Mouse (Mus musculus) T-helper 17 cell (primary cell): ENCODE data around the gene Ccr3.
"Not testable (repeated sequence)": the region's sequence is repeated elsewhere in the genome, so short reads cannot be mapped to it uniquely, and the experiment has no call there.

Source experiments
- in situ Hi-C, 2 experiments: fragments of 300-600 bp; cut with MboI, MseI; formaldehyde crosslinking; loops; 1 replicate in 1 of 2; 2 replicates in 1 of 2; pipeline ENCODE4 v1.15.1; 2025; ENCODE audit warnings: high pct_unique_total_duplicates in 2 of 2

Ccr3 gene

GRCm38 (mm10) chr9:124040932-124041331 lies 19.2 kb downstream of the Ccr3 start:
- in situ Hi-C loops: no loop called here

GRCm38 (mm10) chr9:124053532-124053931 lies 31.8 kb downstream of the Ccr3 start:
- in situ Hi-C loops: loop anchor here in 1 of 2 experiments (5.0 kb wide), 2 partner anchors 49 to 204 kb away; partner anchors contain the start of gene Ccr2

DNA sequence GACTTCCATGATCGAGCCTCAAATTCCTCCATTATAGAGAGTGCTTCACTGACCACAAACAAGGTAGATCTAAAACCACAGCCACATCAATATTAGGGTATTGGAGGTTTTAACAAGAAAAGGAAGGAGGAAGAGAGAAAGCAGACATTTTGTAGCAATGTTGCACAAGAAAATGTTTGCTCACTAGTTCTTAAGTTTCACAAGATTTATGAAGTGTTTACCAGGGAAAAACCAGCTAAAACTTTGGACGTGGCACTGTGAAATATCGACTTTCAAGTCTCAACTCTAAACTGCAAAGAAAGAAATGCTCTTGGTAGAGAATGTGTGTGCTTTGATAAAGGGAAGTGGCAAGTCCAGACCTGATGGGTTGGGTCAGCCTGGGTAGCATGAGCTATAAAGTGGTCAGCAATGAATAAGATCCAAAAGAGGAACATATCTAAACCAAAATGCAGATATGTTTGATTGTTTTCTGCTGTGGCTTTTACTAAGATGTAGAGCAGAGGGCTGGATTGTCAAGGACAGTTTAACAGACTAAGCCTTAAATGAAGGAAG lies 34.5 kb downstream of the Ccr3 start:
- in situ Hi-C loops: no loop called here

DNA sequence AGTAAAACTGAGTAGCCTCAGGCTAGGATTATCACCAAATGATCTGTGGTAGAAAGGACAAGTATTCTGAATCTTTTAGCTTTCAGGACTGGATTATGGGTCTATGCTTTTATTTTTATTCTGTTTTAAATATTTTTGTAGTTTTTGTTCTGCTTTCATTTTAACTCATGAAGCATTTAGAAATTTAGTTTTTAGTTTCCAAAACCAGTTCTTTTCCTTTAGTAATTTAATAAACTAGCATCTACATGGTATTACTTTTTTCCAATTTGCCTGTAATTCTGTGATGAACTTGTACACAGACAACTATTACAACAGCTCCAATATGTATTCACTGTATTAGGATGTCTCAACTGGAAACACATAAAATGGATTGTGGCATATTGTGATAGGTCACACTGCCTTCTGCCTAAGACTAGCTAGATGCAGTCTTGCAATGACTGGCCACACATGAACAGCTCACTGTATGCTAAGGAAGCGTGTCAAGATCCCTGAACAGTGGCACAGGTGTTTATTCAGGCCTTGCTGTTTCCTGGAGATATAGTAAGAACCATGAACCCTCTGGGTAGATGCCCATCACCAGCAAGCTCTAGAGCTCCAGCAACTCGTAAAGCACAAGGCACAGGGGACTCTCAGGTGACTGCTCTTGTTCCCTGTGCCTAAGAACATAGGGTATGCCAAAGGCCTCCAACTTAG lies 38.0 kb downstream of the Ccr3 start:
- in situ Hi-C loops: loop anchor here in 1 of 2 experiments (10.0 kb wide), 1 partner anchor 225 kb away; no protein-coding TSS in a partner anchor

- in situ Hi-C loops: loop anchor here in 1 of 2 experiments (10.0 kb wide), 1 partner anchor 227 kb away; no protein-coding TSS in a partner anchor
Measured at GRCm38 (mm10) chr9:124061474-124062432, 40.0 kb downstream of the Ccr3 start.

DNA sequence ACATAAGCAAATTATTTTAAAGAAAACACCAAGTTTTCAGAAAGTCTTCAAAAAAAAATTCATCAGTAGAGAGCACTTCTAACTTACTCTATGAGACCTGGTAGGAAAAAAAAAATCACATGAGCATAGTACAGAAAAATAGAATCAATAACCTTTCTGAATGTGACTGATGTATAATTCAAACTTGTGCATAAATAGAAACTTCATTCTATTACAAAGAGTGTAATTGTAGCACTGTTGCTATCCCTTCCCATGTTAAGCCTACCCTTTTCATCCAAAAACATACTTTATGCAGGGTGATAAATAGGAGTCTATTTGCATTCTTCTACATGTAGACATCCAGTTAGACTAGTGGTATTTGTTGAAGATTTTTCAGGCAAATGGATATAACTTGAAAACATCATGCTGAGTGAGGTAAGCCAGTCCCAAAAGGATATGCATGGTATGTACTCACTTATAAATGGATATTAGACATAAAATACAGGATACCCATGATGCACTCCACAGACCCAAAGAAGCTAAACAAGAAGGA lies 44.9 kb downstream of the Ccr3 start:
- in situ Hi-C loops: loop anchor here in 1 of 2 experiments (10.0 kb wide), 1 partner anchor 232 kb away; no protein-coding TSS in a partner anchor

- in situ Hi-C loops: loop anchor here in 1 of 2 experiments (10.0 kb wide), 1 partner anchor 234 kb away; no protein-coding TSS in a partner anchor
Measured at GRCm38 (mm10) chr9:124068098-124069058, 46.6 kb downstream of the Ccr3 start.

DNA sequence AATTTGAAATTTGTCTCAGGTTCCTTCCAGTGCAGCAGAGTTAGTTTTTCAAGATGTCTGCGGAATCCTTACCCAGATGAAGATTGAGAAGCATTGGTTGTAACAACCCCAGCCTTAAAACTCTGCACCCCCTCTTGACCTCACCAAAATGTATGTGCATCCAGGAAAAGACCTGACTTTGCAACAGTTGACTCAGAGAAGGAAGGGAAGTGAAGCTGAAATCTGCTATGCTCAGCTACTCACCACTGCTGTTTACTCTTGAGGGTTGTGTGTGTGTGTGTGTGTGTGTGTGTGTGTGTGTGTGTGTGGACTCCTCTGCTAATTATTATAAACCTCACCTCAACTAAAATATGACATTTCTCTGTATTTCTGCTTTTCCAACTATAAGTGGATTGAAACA lies 49.7 kb downstream of the Ccr3 start:
- in situ Hi-C loops: loop anchor here in 1 of 2 experiments (10.0 kb wide), 1 partner anchor 203 kb away; no protein-coding TSS in a partner anchor

GRCm38 (mm10) chr9:124079803-124080202 lies 58.0 kb downstream of the Ccr3 start:
- in situ Hi-C loops: loop anchor here in 1 of 2 experiments (10.0 kb wide), 1 partner anchor 195 kb away; no protein-coding TSS in a partner anchor

- in situ Hi-C loops: not testable (repeated sequence)
Measured at GRCm38 (mm10) chr9:124080471-124080870, 58.7 kb downstream of the Ccr3 start.
